Mouse (Mus musculus) naive thymus-derived CD4-positive, alpha-beta T cell, adult 5 months (primary cell): ENCODE data around the gene Srpr. TPM values are rescaled to one million over a fixed set of nuclear protein-coding genes. Genes with fewer than 3 reads are reported as not detected.

Experiments
- polyA plus RNA-seq: library from polyadenylated mRNA; unstranded; fragments of 100-300 nt; shearing (Covaris generic); gene quantifications from one replicate; pipeline ENCODE4 v1.2.1, GENCODE M21; 2017

Gene Srpr
- 134 TPM for polyA plus RNA-seq

DNA sequence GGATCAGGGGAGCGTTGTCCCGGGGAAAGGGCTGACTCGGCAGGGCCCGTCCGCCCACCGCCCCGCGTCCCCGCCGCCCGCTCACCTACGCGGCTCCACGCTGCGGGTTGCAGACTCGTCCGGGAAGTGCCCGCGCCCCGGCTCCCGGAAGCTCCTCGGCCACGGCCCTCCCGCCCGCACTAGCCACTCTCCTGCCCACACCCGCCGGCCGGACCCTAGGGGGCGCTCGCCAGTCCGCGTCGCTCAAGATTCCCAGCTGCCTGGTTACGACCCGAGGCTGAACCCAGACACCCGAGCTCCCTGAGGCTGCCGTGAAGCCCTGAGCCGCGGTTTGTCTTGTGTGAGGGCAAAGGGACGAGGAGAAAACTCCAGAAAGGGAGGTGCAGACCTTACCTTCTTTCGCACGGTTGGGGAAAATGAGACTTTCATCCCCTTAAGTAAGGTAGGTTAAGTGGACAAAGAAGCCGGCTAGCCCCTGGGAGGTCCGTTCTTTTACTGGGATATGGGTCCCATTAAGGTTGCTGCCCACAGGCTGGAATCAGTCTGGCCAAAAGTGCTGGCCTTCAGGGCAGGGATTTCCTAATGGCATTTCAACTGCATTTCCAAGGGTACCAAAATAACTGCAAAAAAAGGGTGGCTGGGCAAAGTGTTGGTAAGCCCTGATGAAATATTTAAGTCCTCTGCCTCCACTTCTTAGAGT lies at the start of gene Srpr, which contains the start of gene Tirap:
TSS of gene Srpr (plus strand) at position 404 of the 700 bp plus-strand sequence.
TSS of gene Tirap (minus strand) at position 520 of the 700 bp plus-strand sequence.

DNA sequence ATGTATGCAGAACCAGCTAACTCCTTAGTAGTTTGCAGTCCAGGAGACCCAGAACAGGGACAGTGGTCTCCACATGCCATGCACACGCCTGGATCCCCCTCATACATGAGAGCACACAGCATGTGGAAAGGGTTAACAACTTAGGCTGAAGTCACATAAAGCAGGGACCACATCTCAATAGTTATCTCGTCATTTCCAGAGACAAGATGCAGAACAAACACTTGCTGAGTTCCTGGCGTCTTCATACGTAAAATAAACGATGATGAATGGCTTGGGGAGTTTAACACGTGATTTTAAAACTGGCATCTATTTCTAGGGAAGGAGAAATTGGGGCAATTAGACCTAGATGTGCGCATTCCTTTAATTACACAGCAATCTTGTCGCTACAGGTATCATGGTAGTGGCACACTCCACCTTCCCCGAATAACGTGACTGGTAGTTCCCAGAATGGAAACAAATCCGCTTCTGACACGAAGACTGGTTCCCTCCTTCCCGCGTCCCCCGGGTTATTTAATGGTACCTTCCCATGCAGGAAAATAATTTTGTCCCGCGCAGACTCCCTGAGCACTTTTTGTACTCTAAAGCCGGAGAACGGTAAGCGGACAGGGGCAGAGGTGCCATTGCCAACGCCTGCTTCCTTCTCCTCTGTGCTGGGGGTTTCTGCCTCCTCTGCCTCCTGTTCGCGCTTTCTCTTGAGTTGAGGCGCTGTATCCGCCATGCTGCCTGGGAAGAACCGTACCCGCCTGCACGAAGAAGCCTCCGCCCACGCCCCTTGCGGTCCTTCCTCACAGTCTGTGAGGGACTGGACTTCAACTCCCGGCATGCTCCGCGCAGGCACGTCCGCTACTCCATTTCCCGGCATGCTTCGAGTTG lies 24.5 kb upstream of the Srpr start, which contains the start of gene Dcps:
TSS of gene Dcps (minus strand) at position 811 of the 873 bp plus-strand sequence.

DNA sequence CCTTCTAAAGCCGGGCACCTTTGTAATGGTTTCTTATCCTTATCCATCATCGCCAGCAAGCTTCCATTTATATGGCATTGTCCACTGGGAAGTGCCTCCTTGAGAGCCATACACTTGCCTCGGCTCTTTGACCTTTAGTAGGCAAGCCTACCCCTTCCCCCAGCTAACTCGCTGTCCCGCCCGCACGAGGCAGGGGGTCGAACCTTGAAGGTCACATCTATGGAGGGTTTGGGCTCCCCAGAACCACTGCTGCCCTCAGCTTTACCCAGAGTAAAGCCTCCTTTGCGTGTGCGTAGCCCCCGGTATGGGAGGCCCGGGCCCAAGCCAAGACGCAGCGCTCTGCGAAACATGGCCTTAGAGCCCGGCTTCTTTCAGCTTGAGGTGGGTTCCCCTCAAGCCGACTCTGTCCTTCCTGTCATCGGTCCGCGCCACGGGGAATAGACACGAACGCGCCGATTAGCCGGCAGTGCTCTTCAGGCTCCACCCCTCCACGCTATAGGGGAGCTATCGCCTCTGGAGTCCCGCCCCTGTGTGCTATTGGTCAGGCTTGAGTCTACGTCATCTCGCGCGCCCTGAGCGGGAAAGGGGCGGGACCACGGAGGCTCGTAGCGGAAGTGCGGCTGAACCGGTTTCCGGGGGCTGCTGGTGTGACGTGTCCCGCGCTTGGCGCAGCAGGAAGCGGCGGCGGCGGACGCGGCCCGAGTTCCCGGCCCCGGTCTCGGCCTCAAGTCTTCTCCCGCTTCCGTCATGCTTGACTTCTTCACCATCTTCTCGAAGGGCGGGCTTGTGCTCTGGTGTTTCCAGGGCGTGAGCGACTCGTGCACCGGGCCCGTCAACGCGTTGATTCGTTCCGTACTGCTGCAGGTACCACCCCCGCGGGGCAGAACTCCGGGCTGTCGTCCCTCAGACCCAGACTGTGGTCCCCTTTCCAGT lies 10.8 kb downstream of the Srpr start, which contains the start of gene Foxred1:
TSS of gene Foxred1 (minus strand) at position 514 of the 933 bp plus-strand sequence.

DNA sequence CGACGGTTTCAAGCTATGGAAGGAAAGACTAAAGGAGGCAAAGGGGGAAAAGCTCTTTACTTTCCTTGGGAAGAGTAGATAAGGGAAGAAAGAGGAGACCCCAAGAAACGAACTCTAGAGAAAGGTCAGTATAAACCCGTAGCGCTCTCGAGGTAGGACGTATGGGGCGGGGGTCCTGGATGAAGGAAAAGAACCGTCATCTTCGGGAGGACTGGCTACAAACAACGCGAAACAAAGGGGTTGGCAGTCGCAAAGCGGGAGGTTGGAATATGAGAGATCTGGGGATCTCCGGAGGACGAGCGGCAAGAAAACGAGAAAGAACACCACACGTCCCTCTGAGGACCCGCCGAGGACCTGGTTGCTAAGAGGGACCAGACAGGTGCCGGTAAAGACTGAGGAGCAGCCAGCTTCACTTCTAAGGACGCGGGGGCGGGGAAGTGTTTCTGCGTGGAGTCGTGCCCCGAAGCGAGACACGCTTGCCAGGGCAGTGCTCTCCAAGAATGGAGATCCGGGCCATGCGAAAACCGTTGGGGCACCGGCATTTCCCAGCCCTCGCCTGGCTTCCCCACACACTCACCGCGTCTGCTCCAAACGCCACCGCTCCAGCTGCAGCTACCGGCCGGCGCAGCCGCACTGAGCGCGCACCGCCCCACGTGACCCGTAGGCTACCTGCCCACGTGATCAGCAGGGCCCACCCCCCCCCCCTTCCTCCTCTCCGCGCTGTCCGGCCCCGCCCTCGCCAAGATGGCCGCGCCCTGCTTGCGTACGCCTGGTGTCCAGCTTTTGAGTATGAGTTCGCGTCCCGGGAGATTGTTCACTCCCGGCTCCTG lies 67.4 kb downstream of the Srpr start, which contains the start of the genes Fam118b and Rpusd4:
TSS of gene Fam118b (minus strand) at position 660 of the 830 bp plus-strand sequence.
TSS of gene Rpusd4 (plus strand) at position 720 of the 830 bp plus-strand sequence.

Other genes starting within 250 kb of the Srpr start
- gene St3gal4, start 80.9 kb upstream of the Srpr start, polyA plus RNA-seq, result 24.3 TPM
- gene Dcps, start 24.1 kb upstream of the Srpr start, polyA plus RNA-seq, result 46.7 TPM
- gene Tirap, start 116 bp downstream of the Srpr start, polyA plus RNA-seq, result 4.2 TPM
- gene Foxred1, start 10.9 kb downstream of the Srpr start, polyA plus RNA-seq, result 42.0 TPM
- 19.1 TPM for gene Fam118b, start 67.6 kb downstream of the Srpr start, polyA plus RNA-seq
- gene Rpusd4, start 67.7 kb downstream of the Srpr start, polyA plus RNA-seq, result 50.2 TPM
- gene Cdon, start 221.0 kb downstream of the Srpr start, polyA plus RNA-seq, result 11.9 TPM